Mouse (Mus musculus): ENCODE data around the gene Cnst.

Cnst gene

GRCm38 (mm10) chr1:179545768-179546550, at the start of gene Cnst, which contains the start of gene Tfb2m:
Cnst (plus strand) TSS chr1:179546370.
Tfb2m (minus strand) TSS chr1:179546267.
- DNase-seq (ENCODE audit: low read depth, low spot score): peak; percentile 100

- no peak for DNase-seq (ENCODE audit: low read depth, low spot score)
Measured at GRCm38 (mm10) chr1:179499257-179499656, 46.9 kb upstream of the Cnst start.

GRCm38 (mm10) chr1:179502565-179502964, 43.6 kb upstream of the Cnst start:
- no peak for DNase-seq (ENCODE audit: low read depth, low spot score)

- DNase-seq (ENCODE audit: low read depth, low spot score): peak; percentile 72
Measured at GRCm38 (mm10) chr1:179506530-179507315, 39.4 kb upstream of the Cnst start.

- DNase-seq (ENCODE audit: low read depth, low spot score): peak; percentile 84
Measured at GRCm38 (mm10) chr1:179510546-179511340, 35.4 kb upstream of the Cnst start.

- peak; percentile 38 for DNase-seq (ENCODE audit: low read depth, low spot score)
Measured at GRCm38 (mm10) chr1:179511895-179512294, 34.3 kb upstream of the Cnst start.

GRCm38 (mm10) chr1:179516941-179517712, 29.0 kb upstream of the Cnst start:
- peak; percentile 71 for DNase-seq (ENCODE audit: low read depth, low spot score)

GRCm38 (mm10) chr1:179517713-179518465, 28.3 kb upstream of the Cnst start, which contains the start of gene Smyd3:
Smyd3 (minus strand) TSS chr1:179518041.
- DNase-seq (ENCODE audit: low read depth, low spot score): peak; percentile 98

- DNase-seq (ENCODE audit: low read depth, low spot score): no peak
Measured at GRCm38 (mm10) chr1:179519901-179520300, 26.3 kb upstream of the Cnst start.

- no peak for DNase-seq (ENCODE audit: low read depth, low spot score)
Measured at GRCm38 (mm10) chr1:179539054-179539453, 7.1 kb upstream of the Cnst start.

GRCm38 (mm10) chr1:179539887-179540286, 6.3 kb upstream of the Cnst start:
- DNase-seq (ENCODE audit: low read depth, low spot score): no peak

GRCm38 (mm10) chr1:179541502-179541901, 4.7 kb upstream of the Cnst start:
- peak; percentile 69 for DNase-seq (ENCODE audit: low read depth, low spot score)

- no peak for DNase-seq (ENCODE audit: low read depth, low spot score)
Measured at GRCm38 (mm10) chr1:179546551-179546917, 364 bp downstream of the Cnst start.

GRCm38 (mm10) chr1:179547176-179547575, 1.0 kb downstream of the Cnst start:
- DNase-seq (ENCODE audit: low read depth, low spot score): no peak

GRCm38 (mm10) chr1:179548220-179548619, 2.0 kb downstream of the Cnst start:
- DNase-seq (ENCODE audit: low read depth, low spot score): no peak

- no peak for DNase-seq (ENCODE audit: low read depth, low spot score)
Measured at GRCm38 (mm10) chr1:179548996-179549752, 3.0 kb downstream of the Cnst start.

GRCm38 (mm10) chr1:179551336-179551735, 5.2 kb downstream of the Cnst start:
- DNase-seq (ENCODE audit: low read depth, low spot score): no peak

- no peak for DNase-seq (ENCODE audit: low read depth, low spot score)
Measured at GRCm38 (mm10) chr1:179551921-179552320, 5.8 kb downstream of the Cnst start.

- DNase-seq (ENCODE audit: low read depth, low spot score): peak; percentile 52
Measured at GRCm38 (mm10) chr1:179552751-179553150, 6.6 kb downstream of the Cnst start.
